Mouse (Mus musculus) hindbrain, embryonic 11.5 days (tissue): ENCODE measurements around the gene Snn. TPM values are rescaled to one million over a fixed set of nuclear protein-coding genes. Genes with fewer than 3 reads are reported as not detected.

ENCODE experiments used
- ATAC-seq: fragments of 200-750 bp; cut with Nextera tagmentation; 2 replicates; pipeline ENCODE4 v1.8.0; 2017; ENCODE audit warnings: mild to moderate bottlenecking, moderate TSS enrichment, moderate library complexity; ENCODE audit not compliant: low FRiP score
- DNase-seq: peaks from one replicate; pipeline ENCODE4 v3.0.0-alpha.2; 2015; ENCODE audit warnings: low spot score
- H3K27ac ChIP-seq: fragments of 300-500 bp; sonication (generic); 2 replicates; pipeline ENCODE4 v1.5.1; 2014; ENCODE audit warnings: mild to moderate bottlenecking, low read depth, low read length
- H3K27me3 ChIP-seq: fragments of 300-500 bp; sonication (generic); 2 replicates; pipeline ENCODE4 v1.6.1; 2014; ENCODE audit warnings: mild to moderate bottlenecking, low read length, moderate library complexity, mixed read lengths; ENCODE audit not compliant: control insufficient read depth, insufficient read depth
- H3K36me3 ChIP-seq: fragments of 300-500 bp; sonication (generic); 2 replicates; pipeline ENCODE4 v1.6.1; 2014; ENCODE audit warnings: mild to moderate bottlenecking, low read length, moderate library complexity, mixed read lengths; ENCODE audit not compliant: control insufficient read depth, insufficient read depth
- H3K4me1 ChIP-seq: fragments of 300-500 bp; sonication (generic); replicated peaks from 2 replicates; pipeline ENCODE4 v1.6.1; 2014; ENCODE audit warnings: low read length, mixed read lengths; ENCODE audit not compliant: control insufficient read depth, insufficient read depth
- H3K4me2 ChIP-seq: fragments of 300-500 bp; sonication (generic); replicated peaks from 2 replicates; pipeline ENCODE4 v1.6.1; 2014; ENCODE audit warnings: mild to moderate bottlenecking, low read depth, low read length
- H3K4me3 ChIP-seq: fragments of 300-500 bp; sonication (generic); 2 replicates; pipeline ENCODE4 v1.5.1; 2014; ENCODE audit warnings: low read depth, low read length
- H3K9ac ChIP-seq: fragments of 300-500 bp; sonication (generic); 2 replicates; pipeline ENCODE4 v1.6.1; 2014; ENCODE audit warnings: low read depth, low read length
- H3K9me3 ChIP-seq: fragments of 300-500 bp; sonication (generic); 2 replicates; pipeline ENCODE4 v1.6.1; 2016; ENCODE audit warnings: low read length; ENCODE audit not compliant: control insufficient read depth
- whole genome bisulfite sequencing: fragments of 180-500 bp; shearing (Covaris S2); extraction: QIAGEN DNeasy Blood & Tissue Kit; methylation state at CpG from one replicate; pipeline ENCODE4 v1.1.7; 2014; 5-methylcytosine and 5-hydroxymethylcytosine counted together
- polyA plus RNA-seq: library from polyadenylated mRNA; unstranded; fragments of >200 nt; fragmentation: Nextera tagmentation; extraction: Ambion mirVana; gene quantifications from 2 replicates; pipeline ENCODE4 v1.2.1, GENCODE M21; 2014

Gene Snn
- polyA plus RNA-seq, 1 experiment from 2014 or later: 96.5 TPM

GRCm38 (mm10) chr16:11035790-11036431, 24.8 kb upstream of the Snn start:
- Histone ChIP-seq H3K27me3 (no peaks in the 10 kb centered on the region), H3K4me3 (no peak overlapping the region), H3K27ac (no peak overlapping the region), H3K9me3 (no peaks in the 10 kb centered on the region), H3K36me3 (no peaks in the 10 kb centered on the region), H3K9ac (no peak overlapping the region; the same call in 1 of the 2 replicates), H3K4me2 (no peak overlapping the region), H3K4me1 (no peaks in the 10 kb centered on the region)
- DNase-seq (peak; percentile 90), ATAC-seq (peak; percentile 82)
- WGBS: 31% methylated on average over 15 of the region's 15 CpGs

GRCm38 (mm10) chr16:11040603-11041002, 20.1 kb upstream of the Snn start:
- H3K27ac ChIP-seq: no peak overlapping the region
- no peaks in the 10 kb centered on the region for H3K36me3 ChIP-seq
- ATAC-seq (0 out of 2 replicates have a peak, but pooled peaks have one; percentile 35), DNase-seq (peak; percentile 22)
- no peak overlapping the region for H3K9ac ChIP-seq
- no peaks in the 10 kb centered on the region for H3K9me3 ChIP-seq
- H3K27me3 ChIP-seq: no peaks in the 10 kb centered on the region
- 79% methylated on average over 2 of the region's 2 CpGs for WGBS
- H3K4me2 ChIP-seq: no peak overlapping the region
- H3K4me1 ChIP-seq: no peaks in the 10 kb centered on the region
- H3K4me3 ChIP-seq: no peak overlapping the region

- Histone ChIP-seq H3K27ac (no peak overlapping the region), H3K4me1 (no peaks in the 10 kb centered on the region), H3K36me3 (no peaks in the 10 kb centered on the region), H3K27me3 (no peaks in the 10 kb centered on the region), H3K4me3 (no peak overlapping the region), H3K9me3 (no peaks in the 10 kb centered on the region), H3K4me2 (no peak overlapping the region), H3K9ac (no peak overlapping the region)
- WGBS: 86% methylated on average over 5 of the region's 5 CpGs
- DNase-seq: no peak
- no peak for ATAC-seq
These were observed 17.5 kb upstream of the Snn start for GRCm38 (mm10) chr16:11043239-11043638.

GRCm38 (mm10) chr16:11046437-11046836, 14.3 kb upstream of the Snn start:
- WGBS: 82% methylated on average over 7 of the region's 7 CpGs
- Histone ChIP-seq H3K36me3 (no peaks in the 10 kb centered on the region), H3K4me2 (no peak overlapping the region), H3K4me1 (no peaks in the 10 kb centered on the region), H3K9me3 (no peaks in the 10 kb centered on the region), H3K4me3 (no peak overlapping the region), H3K27ac (no peak overlapping the region), H3K27me3 (no peaks in the 10 kb centered on the region), H3K9ac (no peak overlapping the region)
- DNase-seq: no peak
- ATAC-seq: no peak

GRCm38 (mm10) chr16:11047130-11047529, 13.6 kb upstream of the Snn start:
- Histone ChIP-seq H3K4me1 (no peaks in the 10 kb centered on the region), H3K27me3 (no peaks in the 10 kb centered on the region), H3K27ac (no peak overlapping the region), H3K4me3 (no peak overlapping the region), H3K9ac (no peak overlapping the region), H3K9me3 (no peaks in the 10 kb centered on the region), H3K4me2 (no peak overlapping the region), H3K36me3 (no peaks in the 10 kb centered on the region)
- ATAC-seq: no peak
- WGBS: 84% methylated on average over 7 of the region's 7 CpGs
- DNase-seq: no peak

GRCm38 (mm10) chr16:11050226-11050625, 10.5 kb upstream of the Snn start:
- Histone ChIP-seq H3K27ac (no peak overlapping the region), H3K27me3 (no peaks in the 10 kb centered on the region), H3K36me3 (no peaks in the 10 kb centered on the region), H3K4me3 (no peak overlapping the region), H3K9me3 (no peaks in the 10 kb centered on the region), H3K4me2 (no peak overlapping the region), H3K4me1 (no peaks in the 10 kb centered on the region), H3K9ac (no peak overlapping the region)
- no peak for ATAC-seq
- DNase-seq: no peak
- WGBS: 86% methylated on average over 2 of the region's 2 CpGs

- Histone ChIP-seq H3K27me3 (no peaks in the 10 kb centered on the region), H3K9me3 (no peaks in the 10 kb centered on the region), H3K27ac (no peak overlapping the region), H3K4me2 (no peak overlapping the region), H3K4me1 (no peaks in the 10 kb centered on the region), H3K36me3 (no peaks in the 10 kb centered on the region), H3K9ac (no peak overlapping the region), H3K4me3 (no peak overlapping the region)
- DNase-seq: no peak
- WGBS: 94% methylated on average over 11 of the region's 11 CpGs
- no peak for ATAC-seq
These were observed 9.6 kb upstream of the Snn start for GRCm38 (mm10) chr16:11051134-11051533.

- 71% methylated on average over 6 of the region's 6 CpGs for WGBS
- Histone ChIP-seq H3K27me3 (no peaks in the 10 kb centered on the region), H3K9ac (no peak overlapping the region), H3K4me1 (no peaks in the 10 kb centered on the region), H3K36me3 (no peaks in the 10 kb centered on the region), H3K9me3 (no peaks in the 10 kb centered on the region), H3K27ac (no peak overlapping the region), H3K4me2 (no peak overlapping the region), H3K4me3 (no peak overlapping the region)
- no peak for DNase-seq
- ATAC-seq: no peak
These were observed 6.3 kb upstream of the Snn start for GRCm38 (mm10) chr16:11054409-11054808.

- 86% methylated on average over 6 of the region's 6 CpGs for WGBS
- Histone ChIP-seq H3K36me3 (no peaks in the 10 kb centered on the region), H3K4me1 (no peaks in the 10 kb centered on the region), H3K27ac (no peak overlapping the region), H3K4me2 (no peak overlapping the region), H3K4me3 (no peak overlapping the region), H3K9me3 (no peaks in the 10 kb centered on the region), H3K27me3 (no peaks in the 10 kb centered on the region), H3K9ac (no peak overlapping the region)
- no peak for DNase-seq
- ATAC-seq: no peak
These were observed 5.9 kb upstream of the Snn start for GRCm38 (mm10) chr16:11054871-11055270.
